Mouse (Mus musculus) small intestine, adult 2 months (tissue): ENCODE measurements around the gene Fam240a.

ENCODE experiments used
- CTCF ChIP-seq: fragments of 200-500 bp; IDR thresholded peaks from 2 replicates; pipeline ENCODE4 v1.5.1; 2012; ENCODE audit warnings: low read depth, mild to moderate bottlenecking, control low read depth, inconsistent platforms, low read length, moderate library complexity, mixed read lengths; ENCODE audit not compliant: insufficient replicate concordance, insufficient read length; ENCODE audit errors: extremely low read depth
- POLR2A ChIP-seq: fragments of 200-500 bp; IDR thresholded peaks from 2 replicates; pipeline ENCODE4 v1.6.1; 2012; ENCODE audit warnings: low read depth, mild to moderate bottlenecking, control low read depth, inconsistent platforms, low read length, moderate library complexity

- TF ChIP-seq POLR2A = no peak
- TF ChIP-seq CTCF = no peak
Measured at GRCm38 (mm10) chr9:110959669-110960068, 43.0 kb upstream of the Fam240a start.
